Comparison of ENCODE assay signal across 8 mouse cellular contexts in the genomic region with DNA sequence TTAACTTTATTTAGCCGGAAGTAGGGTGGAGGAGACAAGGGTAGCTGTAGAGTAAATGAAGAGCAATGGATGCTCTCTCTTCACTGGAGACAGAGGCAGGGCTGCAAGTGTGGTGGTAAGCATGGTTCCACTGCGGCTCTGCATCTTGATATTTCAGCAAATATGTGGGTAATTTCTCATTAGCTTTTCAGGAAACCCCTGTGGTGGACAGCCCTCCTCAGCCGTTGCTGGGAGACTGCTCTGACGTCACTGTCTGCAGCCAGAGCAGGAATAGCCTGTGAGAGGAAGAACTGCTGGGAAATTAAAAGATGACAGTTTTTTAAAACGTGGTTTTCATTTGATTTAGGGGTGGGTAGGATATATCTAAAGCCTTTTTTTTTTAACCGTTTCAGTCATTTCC. TPM values are rescaled to one million over a fixed set of nuclear protein-coding genes. Genes with fewer than 3 reads are reported as not detected.
DNase-seq lines count a peak whose midpoint lies in the region; ATAC-seq and TF ChIP-seq lines count a peak whose summit lies in the region.

No protein-coding gene starts in this region.

- peaks cover 20% of the 10 kb centered on the region for H3K79me2 ChIP-seq in myocyte (ENCODE audit: control insufficient read depth, insufficient read depth)

- no peak overlapping the region for H3K9ac ChIP-seq in embryonic facial prominence, embryonic 15.5 days
- H3K9ac ChIP-seq in heart, embryonic 14.5 days (ENCODE audit: low read length) = no peak overlapping the region
- H3K9ac ChIP-seq in kidney, embryonic 15.5 days = no peak overlapping the region
- H3K9ac ChIP-seq in limb, embryonic 14.5 days (ENCODE audit: low read depth, low read length, severe bottlenecking) = no peak overlapping the region

- H3K4me1 ChIP-seq in embryonic facial prominence, embryonic 15.5 days = peaks cover 25% of the 10 kb centered on the region
- H3K4me1 ChIP-seq in heart, embryonic 14.5 days (ENCODE audit: control insufficient read depth in 2 of 2, insufficient read depth in 2 of 2, low read length in 2 of 2) = peaks cover 20 to 52% of the 10 kb centered on the region in 2 experiments
- peaks cover 41% of the 10 kb centered on the region for H3K4me1 ChIP-seq in kidney, embryonic 15.5 days
- peaks cover 17% of the 10 kb centered on the region for H3K4me1 ChIP-seq in limb, embryonic 14.5 days (ENCODE audit: control insufficient read depth, insufficient read depth, low read length)

- TF ChIP-seq POLR2A in limb, embryonic 14.5 days (IDR thresholded peaks at IDR 0.05; ENCODE audit: borderline replicate concordance, extremely low read depth, insufficient read depth, insufficient read length) = no peak
- no peak for TF ChIP-seq POLR2A in myocyte (IDR thresholded peaks at IDR 0.05; ENCODE audit: insufficient read length, low read depth)

- H3K36me3 ChIP-seq in embryonic facial prominence, embryonic 15.5 days = no peaks in the 10 kb centered on the region
- 0 out of 2 replicates have a peak, but pooled peaks cover 3% of the 10 kb centered on the region for H3K36me3 ChIP-seq in heart, embryonic 14.5 days (ENCODE audit: control insufficient read depth, insufficient read depth, low read length)
- H3K36me3 ChIP-seq in kidney, embryonic 15.5 days = 0 out of 2 replicates have a peak, but pooled peaks cover 3% of the 10 kb centered on the region
- no peaks in the 10 kb centered on the region for H3K36me3 ChIP-seq in limb, embryonic 14.5 days (ENCODE audit: control insufficient read depth, insufficient read depth, low read length)
- no peaks in the 10 kb centered on the region for H3K36me3 ChIP-seq in myocyte (ENCODE audit: control insufficient read depth, insufficient read depth)

- H3K4me2 ChIP-seq in embryonic facial prominence, embryonic 15.5 days (replicated peaks) = no peak overlapping the region
- H3K4me2 ChIP-seq in heart, embryonic 14.5 days (ENCODE audit: low read length) = peak overlapping the region; percentile 17; the same call in 1 of the 2 replicates
- peak overlapping the region; percentile 41 for H3K4me2 ChIP-seq in kidney, embryonic 15.5 days
- peak overlapping the region; percentile 15; the same call in 1 of the 2 replicates for H3K4me2 ChIP-seq in limb, embryonic 14.5 days (replicated peaks; ENCODE audit: low read depth, low read length, severe bottlenecking)
- H3K4me2 ChIP-seq in myocyte (ENCODE audit: low read depth) = peak overlapping the region; percentile 42

- no peak overlapping the region for H3ac ChIP-seq in myocyte (ENCODE audit: control insufficient read depth, insufficient read length)

- no peak overlapping the region for H3K4me3 ChIP-seq in embryonic facial prominence, embryonic 15.5 days (replicated peaks)
- H3K4me3 ChIP-seq in heart, embryonic 14.5 days (ENCODE audit: control insufficient read depth in 1 of 2, insufficient read depth in 1 of 2, low read depth in 1 of 2, low read length in 2 of 2) = no peak overlapping the region
- no peak overlapping the region for H3K4me3 ChIP-seq in kidney, embryonic 15.5 days (replicated peaks)
- H3K4me3 ChIP-seq in limb, embryonic 14.5 days (replicated peaks; ENCODE audit: low read length) = no peak overlapping the region
- no peak overlapping the region for H3K4me3 ChIP-seq in myocyte

- ATAC-seq in embryonic facial prominence, embryonic 15.5 days (ENCODE audit: insufficient number of reproducible peaks, low FRiP score, low TSS enrichment, low read depth) = 0 out of 2 replicates have a peak, but pooled peaks have one; percentile 60
- ATAC-seq in heart, embryonic 14.5 days (ENCODE audit: insufficient number of reproducible peaks, insufficient read depth, low FRiP score, low read depth) = no peak
- peak; percentile 66; the same call in 1 of the 2 replicates for ATAC-seq in kidney, embryonic 15.5 days (replicated peaks; ENCODE audit: low FRiP score)
- no peak for ATAC-seq in limb, embryonic 14.5 days (ENCODE audit: low FRiP score, low read depth)

- 17% methylated on average over 6 of the region's 6 CpGs for WGBS in embryonic facial prominence, embryonic 15.5 days
- WGBS in heart, embryonic 14.5 days = 16% methylated on average over 6 of the region's 6 CpGs
- 19% methylated on average over 6 of the region's 6 CpGs for WGBS in kidney, embryonic 15.5 days
- WGBS in limb, embryonic 14.5 days = 10% methylated on average over 6 of the region's 6 CpGs

- no peaks in the 10 kb centered on the region for H3K27me3 ChIP-seq in embryonic facial prominence, embryonic 15.5 days
- no peaks in the 10 kb centered on the region for H3K27me3 ChIP-seq in heart, embryonic 14.5 days (ENCODE audit: control insufficient read depth, insufficient read depth, low read length)
- H3K27me3 ChIP-seq in kidney, embryonic 15.5 days = no peaks in the 10 kb centered on the region
- no peaks in the 10 kb centered on the region for H3K27me3 ChIP-seq in limb, embryonic 14.5 days (ENCODE audit: control insufficient read depth, insufficient read depth, low read length)
- no peaks in the 10 kb centered on the region for H3K27me3 ChIP-seq in myocyte (ENCODE audit: control insufficient read depth, insufficient read depth, insufficient read length)

- no peak overlapping the region for H3K27ac ChIP-seq in embryonic facial prominence, embryonic 15.5 days (replicated peaks)
- H3K27ac ChIP-seq in heart, embryonic 14.5 days (replicated peaks in 1 of 2; ENCODE audit: control insufficient read depth in 1 of 2, insufficient read depth in 1 of 2, low read depth in 2 of 2, low read length in 2 of 2) = no peak overlapping the region
- peak overlapping the region; percentile 67 for H3K27ac ChIP-seq in kidney, embryonic 15.5 days
- H3K27ac ChIP-seq in limb, embryonic 14.5 days (replicated peaks; ENCODE audit: low read depth, low read length) = no peak overlapping the region

- no peaks in the 10 kb centered on the region for H3K9me3 ChIP-seq in embryonic facial prominence, embryonic 15.5 days (replicated peaks)
- no peaks in the 10 kb centered on the region for H3K9me3 ChIP-seq in heart, embryonic 14.5 days (ENCODE audit: control insufficient read depth, low read length)
- H3K9me3 ChIP-seq in kidney, embryonic 15.5 days (replicated peaks) = no peaks in the 10 kb centered on the region
- H3K9me3 ChIP-seq in limb, embryonic 14.5 days (ENCODE audit: control insufficient read depth, low read length) = no peaks in the 10 kb centered on the region

- DNase-seq in spleen, adult 18-20 months = peak; percentile 11 to 15
- no peak for DNase-seq in spleen, postnatal 10 days (ENCODE audit: low spot score in 2 of 2)
- DNase-seq in limb, embryonic 14.5 days (ENCODE audit: low spot score) = peak; percentile 57
- no peak for DNase-seq in thymus, postnatal 14 days

TF ChIP-seq in myocyte, 11 proteins besides CTCF, POLR2A, EP300 and RAD21:
- TF ChIP-seq CEBPB (IDR thresholded peaks at IDR 0.05; ENCODE audit: insufficient read depth, poor library complexity, severe bottlenecking) (no peak), USF1 (IDR thresholded peaks at IDR 0.05; ENCODE audit: low read depth) (no peak), E2F4 (IDR thresholded peaks at IDR 0.05; ENCODE audit: insufficient read depth) (no peak), MYOG (IDR thresholded peaks at IDR 0.05; ENCODE audit: control insufficient read depth in 1 of 3, insufficient read depth in 1 of 3, insufficient read length in 2 of 3, low read depth in 2 of 3) (no peak), TCF12 (IDR thresholded peaks at IDR 0.05; ENCODE audit: insufficient read depth, poor library complexity, severe bottlenecking) (no peak), MAX (IDR thresholded peaks at IDR 0.05; ENCODE audit: low read depth) (no peak), POLR2AphosphoS2 (IDR thresholded peaks at IDR 0.05; ENCODE audit: insufficient read length, low read depth) (no peak), REST (IDR thresholded peaks at IDR 0.05; ENCODE audit: insufficient read depth, insufficient read length) (no peak), MYOD1 (IDR thresholded peaks at IDR 0.05; ENCODE audit: control insufficient read depth in 1 of 3, insufficient read length in 2 of 3, low read depth in 2 of 3) (no peak), SRF (IDR thresholded peaks at IDR 0.05; ENCODE audit: control insufficient read depth, insufficient read length, low read depth) (no peak), TCF3 (IDR thresholded peaks at IDR 0.05; ENCODE audit: insufficient read length, low read depth) (no peak)

RNA-seq across cellular contexts. Expression of a gene that starts 41.9 kb away (rescaled TPM):
- 40.0 and 40.1 TPM in 2 replicates for polyA plus RNA-seq in embryonic facial prominence, embryonic 15.5 days (2015; fragmentation: Nextera tagmentation; extraction: Ambion mirVana)
- 32.8 and 36.3 TPM in 2 replicates for polyA plus RNA-seq in heart, embryonic 14.5 days (2014; fragmentation: Nextera tagmentation; extraction: Ambion mirVana)
- polyA plus RNA-seq in kidney, embryonic 15.5 days (2015; fragmentation: Nextera tagmentation; extraction: Ambion mirVana) = 34.7 and 35.9 TPM in 2 replicates
- polyA plus RNA-seq in limb, embryonic 14.5 days (2012; rRNA removed) = 58.0 and 85.5 TPM in 2 replicates
- 38.3 and 39.5 TPM in 2 replicates for polyA plus RNA-seq in limb, embryonic 14.5 days (2014; fragmentation: Nextera tagmentation; extraction: Ambion mirVana)
- polyA plus RNA-seq in myocyte (2012; fragmentation: generic; extraction: Trizol) = 63.4 TPM

RNA-seq across cellular contexts. Expression of a gene that starts 51.8 kb away (rescaled TPM):
- 0.12 TPM in 1 of 2 replicates, not detected in the other for polyA plus RNA-seq in embryonic facial prominence, embryonic 15.5 days (2015; fragmentation: Nextera tagmentation; extraction: Ambion mirVana)
- not detected in 2 replicates for polyA plus RNA-seq in heart, embryonic 14.5 days (2014; fragmentation: Nextera tagmentation; extraction: Ambion mirVana)
- polyA plus RNA-seq in kidney, embryonic 15.5 days (2015; fragmentation: Nextera tagmentation; extraction: Ambion mirVana) = 0.19 and 0.45 TPM in 2 replicates
- not detected in 2 replicates for polyA plus RNA-seq in limb, embryonic 14.5 days (2012; rRNA removed)
- polyA plus RNA-seq in limb, embryonic 14.5 days (2014; fragmentation: Nextera tagmentation; extraction: Ambion mirVana) = not detected in 2 replicates
- polyA plus RNA-seq in myocyte (2012; fragmentation: generic; extraction: Trizol) = not detected

Comparison
In these comparisons a context has a peak if more than half of its experiments do, and no peak if none do; other contexts are left out.
1. DNase-seq: peak in spleen, adult 18-20 months (2 of 2) and limb, embryonic 14.5 days (single experiment); none in spleen, postnatal 10 days (0 of 2) and thymus, postnatal 14 days (single experiment).
2. ATAC-seq: peak in embryonic facial prominence, embryonic 15.5 days (single experiment) and kidney, embryonic 15.5 days (single experiment); none in heart, embryonic 14.5 days (single experiment) and limb, embryonic 14.5 days (single experiment).